Mouse (Mus musculus) B cell, adult (primary cell): Measurements from ENCODE around the gene Hook2. TPM values are rescaled to one million over a fixed set of nuclear protein-coding genes. Genes with fewer than 3 reads are reported as not detected.

ENCODE experiments used
- total RNA-seq: library from RNA; stranded (reverse); gene quantifications from 4 replicates; pipeline ENCODE4 v1.2.4, GENCODE M21; 2023; ENCODE audit not compliant: inconsistent age

Hook2 gene
- 5.9 to 8.3 TPM (median 6.6 TPM) in 4 replicates for total RNA-seq

GRCm38 (mm10) chr8:84990349-84990748, at the start of gene Hook2:
Hook2 (plus strand) TSS chr8:84990603.

GRCm38 (mm10) chr8:84946528-84947240, 43.7 kb upstream of the Hook2 start, which contains the start of gene Rtbdn:
Rtbdn (plus strand) TSS chr8:84946991.

GRCm38 (mm10) chr8:84969241-84970134, 20.9 kb upstream of the Hook2 start, which contains the start of the genes Gm49661, Prdx2 and Rnaseh2a:
Gm49661 (minus strand) TSS chr8:84969433.
Prdx2 (plus strand) TSS chr8:84969587.
Rnaseh2a (minus strand) TSS chr8:84969767.

GRCm38 (mm10) chr8:84978248-84978940, 12.0 kb upstream of the Hook2 start, which contains the start of gene Junb:
Junb (minus strand) TSS chr8:84978718.

GRCm38 (mm10) chr8:85014431-85014830, 24.0 kb downstream of the Hook2 start, which contains the start of gene Best2:
Best2 (minus strand) TSS chr8:85014531.

GRCm38 (mm10) chr8:85025098-85025932, 34.9 kb downstream of the Hook2 start, which contains the start of gene Asna1:
Asna1 (minus strand) TSS chr8:85025281.

GRCm38 (mm10) chr8:85026670-85027515, 36.5 kb downstream of the Hook2 start, which contains the start of gene Trir:
Trir (plus strand) TSS chr8:85026823.

GRCm38 (mm10) chr8:85036718-85037365, 46.4 kb downstream of the Hook2 start, which contains the start of gene Tnpo2:
Tnpo2 (plus strand) TSS chr8:85036915.

Other genes with a start within 250 kb of the Hook2 start
- 1.4 to 4.3 TPM (median 2.8 TPM) in 4 replicates for gene Nfix, start 190.3 kb upstream of the Hook2 start, total RNA-seq
- gene Dand5, start 167.8 kb upstream of the Hook2 start, total RNA-seq = 2.2 to 3.3 TPM (median 2.8 TPM) in 4 replicates
- 11.4 to 12.8 TPM (median 11.7 TPM) in 4 replicates for gene Gadd45gip1, start 159.1 kb upstream of the Hook2 start, total RNA-seq
- 48.0 to 63.3 TPM (median 61.5 TPM) in 4 replicates for gene Rad23a, start 149.9 kb upstream of the Hook2 start, total RNA-seq
- 564 to 720 TPM (median 619 TPM) in 4 replicates for gene Calr, start 143.7 kb upstream of the Hook2 start, total RNA-seq
- gene Farsa, start 133.6 kb upstream of the Hook2 start, total RNA-seq = 66.8 to 70.5 TPM (median 68.5 TPM) in 4 replicates
- 6.1 to 11.9 TPM (median 9.0 TPM) in 4 replicates for gene Syce2, start 118.5 kb upstream of the Hook2 start, total RNA-seq
- 18.7 to 34.4 TPM (median 31.5 TPM) in 4 replicates for gene Gcdh, start 96.7 kb upstream of the Hook2 start, total RNA-seq
- gene Klf1, start 88.7 kb upstream of the Hook2 start, total RNA-seq = 0.32 to 0.45 TPM in 2 of 4 replicates, not detected in the others
- 67.4 to 74.5 TPM (median 72.7 TPM) in 4 replicates for gene Dnase2a, start 82.0 kb upstream of the Hook2 start, total RNA-seq
- gene Mast1, start 53.2 kb upstream of the Hook2 start, total RNA-seq = 0.16 to 0.57 TPM (median 0.23 TPM) in 4 replicates
- not detected in 4 replicates for gene Rtbdn, start 43.6 kb upstream of the Hook2 start, total RNA-seq
- gene Gm49661, start 21.2 kb upstream of the Hook2 start, total RNA-seq = 2.0 TPM in 1 of 4 replicates, not detected in the others
- gene Prdx2, start 21.0 kb upstream of the Hook2 start, total RNA-seq = 57.4 to 60.7 TPM (median 59.6 TPM) in 4 replicates
- 30.0 to 35.5 TPM (median 33.5 TPM) in 4 replicates for gene Rnaseh2a, start 20.8 kb upstream of the Hook2 start, total RNA-seq
- gene Junb, start 11.9 kb upstream of the Hook2 start, total RNA-seq = 1,539 to 1,702 TPM (median 1,628 TPM) in 4 replicates
- 0.32 TPM in 1 of 4 replicates, not detected in the others for gene Best2, start 23.9 kb downstream of the Hook2 start, total RNA-seq
- 87.6 to 96.1 TPM (median 94.0 TPM) in 4 replicates for gene Asna1, start 34.7 kb downstream of the Hook2 start, total RNA-seq
- 205 to 226 TPM (median 223 TPM) in 4 replicates for gene Trir, start 36.2 kb downstream of the Hook2 start, total RNA-seq
- gene Tnpo2, start 46.3 kb downstream of the Hook2 start, total RNA-seq = 38.8 to 49.7 TPM (median 45.7 TPM) in 4 replicates
- gene Fbxw9, start 69.5 kb downstream of the Hook2 start, total RNA-seq = 14.4 to 17.5 TPM (median 15.4 TPM) in 4 replicates
- gene Gm5741, start 77.4 kb downstream of the Hook2 start, total RNA-seq = 3.0 TPM in 1 of 4 replicates, not detected in the others
- gene Dhps, start 81.2 kb downstream of the Hook2 start, total RNA-seq = 105 to 138 TPM (median 115 TPM) in 4 replicates
- 49.2 to 55.9 TPM (median 50.9 TPM) in 4 replicates for gene Wdr83os, start 90.1 kb downstream of the Hook2 start, total RNA-seq
- 12.5 to 15.1 TPM (median 13.1 TPM) in 4 replicates for gene Wdr83, start 90.7 kb downstream of the Hook2 start, total RNA-seq
- gene Man2b1, start 92.7 kb downstream of the Hook2 start, total RNA-seq = 156 to 176 TPM (median 163 TPM) in 4 replicates
- 0.16 TPM in 1 of 4 replicates, not detected in the others for gene Zfp791, start 132.5 kb downstream of the Hook2 start, total RNA-seq
- gene Cks1brt, start 161.3 kb downstream of the Hook2 start, total RNA-seq = not detected in 4 replicates
- not detected in 4 replicates for gene Olfr371, start 235.4 kb downstream of the Hook2 start, total RNA-seq